Mouse (Mus musculus) midbrain, embryonic 14.5 days (tissue): Measurements from ENCODE around the gene Mroh8. TPM values are rescaled to one million over a fixed set of nuclear protein-coding genes. Genes with fewer than 3 reads are reported as not detected.
"Not testable (repeated sequence)": the region's sequence is repeated elsewhere in the genome, so short reads cannot be mapped to it uniquely, and the experiment has no call there.

Experiments used
- ATAC-seq: fragments of 200-750 bp; cut with Nextera tagmentation; 2 replicates; pipeline ENCODE4 v1.8.0; 2017; ENCODE audit warnings: moderate number of reproducible peaks, moderate library complexity; ENCODE audit not compliant: low FRiP score, low TSS enrichment
- DNase-seq: peaks from one replicate; pipeline ENCODE4 v3.0.0-alpha.2; 2015
- H3K27ac ChIP-seq: fragments of 300-500 bp; sonication (generic); replicated peaks from 2 replicates; pipeline ENCODE4 v1.5.1; 2014; ENCODE audit warnings: mild to moderate bottlenecking, low read depth, low read length, moderate library complexity
- H3K27me3 ChIP-seq: fragments of 300-500 bp; sonication (generic); 2 replicates; pipeline ENCODE4 v1.6.1; 2014; ENCODE audit warnings: low read length, control low read depth, mixed read lengths; ENCODE audit not compliant: control insufficient read depth, insufficient read depth
- H3K36me3 ChIP-seq: fragments of 300-500 bp; sonication (generic); 2 replicates; pipeline ENCODE4 v1.6.1; 2014; ENCODE audit warnings: low read length, control low read depth; ENCODE audit not compliant: control insufficient read depth, insufficient read depth
- H3K4me1 ChIP-seq: fragments of 300-500 bp; sonication (generic); 2 replicates; pipeline ENCODE4 v1.6.1; 2014; ENCODE audit warnings: mild to moderate bottlenecking, antibody characterized with exemption, low read length, control low read depth; ENCODE audit not compliant: control insufficient read depth, insufficient read depth
- H3K4me2 ChIP-seq: fragments of 300-500 bp; sonication (generic); 2 replicates; pipeline ENCODE4 v1.6.1; 2014; ENCODE audit warnings: mild to moderate bottlenecking, low read length, moderate library complexity
- H3K4me3 ChIP-seq: fragments of 300-500 bp; sonication (generic); replicated peaks from 2 replicates; pipeline ENCODE4 v1.5.1; 2014; ENCODE audit warnings: low read depth, low read length
- H3K9ac ChIP-seq: fragments of 300-500 bp; sonication (generic); replicated peaks from 2 replicates; pipeline ENCODE4 v1.6.1; 2014; ENCODE audit warnings: mild to moderate bottlenecking, low read length, moderate library complexity
- H3K9me3 ChIP-seq: fragments of 300-500 bp; sonication (generic); 2 replicates; pipeline ENCODE4 v1.6.1; 2016; ENCODE audit warnings: low read length, control low read depth, mixed read lengths; ENCODE audit not compliant: control insufficient read depth
- WGBS: fragments of 180-500 bp; shearing (Covaris S2); extraction: QIAGEN DNeasy Blood & Tissue Kit; methylation state at CpG from one replicate; pipeline ENCODE4 v1.1.7; 2014; 5-methylcytosine and 5-hydroxymethylcytosine counted together
- polyA plus RNA-seq: library from polyadenylated mRNA; unstranded; fragments of >200 nt; fragmentation: Nextera tagmentation; extraction: Ambion mirVana; gene quantifications from 2 replicates; pipeline ENCODE4 v1.2.1, GENCODE M21; 2014

Gene Mroh8
- polyA plus RNA-seq, 1 experiment from 2014 or later, result 0.33 TPM

GRCm38 (mm10) chr2:157235946-157236345 lies 43.4 kb downstream of the Mroh8 start:
- no peak overlapping the region for H3K4me3 ChIP-seq
- H3K9ac ChIP-seq, result no peak overlapping the region
- no peak overlapping the region for H3K4me2 ChIP-seq
- no peaks in the 10 kb centered on the region for H3K9me3 ChIP-seq
- DNase-seq (no peak), ATAC-seq (no peak)
- H3K36me3 ChIP-seq, result no peaks in the 10 kb centered on the region
- H3K27ac ChIP-seq, result no peak overlapping the region
- H3K27me3 ChIP-seq, result no peaks in the 10 kb centered on the region
- WGBS, result 80% methylated on average over 8 of the region's 8 CpGs
- no peaks in the 10 kb centered on the region for H3K4me1 ChIP-seq

- H3K4me3 ChIP-seq, DNase-seq, H3K27me3 ChIP-seq, H3K4me1 ChIP-seq, H3K9me3 ChIP-seq, H3K27ac ChIP-seq, H3K9ac ChIP-seq, H3K36me3 ChIP-seq, H3K4me2 ChIP-seq, ATAC-seq: not testable (repeated sequence)
- 91% methylated on average over 3 of the region's 3 CpGs for WGBS
Measured at GRCm38 (mm10) chr2:157221916-157222315, 57.4 kb downstream of the Mroh8 start.

- no peaks in the 10 kb centered on the region for H3K27me3 ChIP-seq
- H3K27ac ChIP-seq, result no peak overlapping the region
- no peaks in the 10 kb centered on the region for H3K9me3 ChIP-seq
- no peaks in the 10 kb centered on the region for H3K36me3 ChIP-seq
- no peak overlapping the region for H3K4me3 ChIP-seq
- no peak for DNase-seq
- no peak overlapping the region for H3K4me2 ChIP-seq
- 83% methylated on average over 6 of the region's 6 CpGs for WGBS
- no peak overlapping the region for H3K9ac ChIP-seq
- H3K4me1 ChIP-seq, result no peaks in the 10 kb centered on the region
- no peak for ATAC-seq
Measured at GRCm38 (mm10) chr2:157220108-157220507, 59.2 kb downstream of the Mroh8 start.

- ATAC-seq, result no peak
- no peak for DNase-seq
- H3K4me3 ChIP-seq, result no peak overlapping the region
- no peaks in the 10 kb centered on the region for H3K36me3 ChIP-seq
- no peaks in the 10 kb centered on the region for H3K9me3 ChIP-seq
- H3K9ac ChIP-seq, result no peak overlapping the region
- H3K27me3 ChIP-seq, result no peaks in the 10 kb centered on the region
- H3K4me1 ChIP-seq, result no peaks in the 10 kb centered on the region
- no peak overlapping the region for H3K4me2 ChIP-seq
- 95% methylated on average over 7 of the region's 7 CpGs for WGBS
- no peak overlapping the region for H3K27ac ChIP-seq
Measured at GRCm38 (mm10) chr2:157211731-157212130, 67.6 kb downstream of the Mroh8 start.

GRCm38 (mm10) chr2:157204366-157205218 lies 74.8 kb downstream of the Mroh8 start, which contains the start of gene Rbl1:
TSS of gene Rbl1 (minus strand) at chr2:157204534.
- Histone ChIP-seq H3K27me3 (no peaks in the 10 kb centered on the region), H3K4me3 (peak within 1 kb of the TSS; percentile 81), H3K36me3 (no peaks in the 10 kb centered on the region), H3K9ac (peak within 1 kb of the TSS; percentile 90), H3K4me2 (peak within 1 kb of the TSS; percentile 78), H3K4me1 (peaks cover 4% of the 10 kb centered on the region), H3K27ac (peak within 1 kb of the TSS; percentile 98), H3K9me3 (no peaks in the 10 kb centered on the region)
- peak; percentile 86 for ATAC-seq
- 2% methylated on average over 73 of the region's 73 CpGs for WGBS
- peak; percentile 96 for DNase-seq

GRCm38 (mm10) chr2:157203459-157204365 lies 75.6 kb downstream of the Mroh8 start:
- Histone ChIP-seq H3K4me1 (peaks cover 4% of the 10 kb centered on the region), H3K36me3 (peaks cover 7% of the 10 kb centered on the region), H3K9ac (peak overlapping the region; percentile 90), H3K4me2 (peak overlapping the region; percentile 78), H3K9me3 (no peaks in the 10 kb centered on the region), H3K27ac (peak overlapping the region; percentile 98), H3K27me3 (no peaks in the 10 kb centered on the region), H3K4me3 (peak overlapping the region; percentile 81)
- DNase-seq (peak; percentile 74), ATAC-seq (peak; percentile 77)
- under 1% methylated on average over 49 of the region's 49 CpGs for WGBS

GRCm38 (mm10) chr2:157203026-157203425 lies 76.3 kb downstream of the Mroh8 start:
- DNase-seq (no peak), ATAC-seq (no peak)
- Histone ChIP-seq H3K4me2 (peak overlapping the region; percentile 78), H3K36me3 (peaks cover 8% of the 10 kb centered on the region), H3K4me3 (peak overlapping the region; percentile 81), H3K27me3 (no peaks in the 10 kb centered on the region), H3K9me3 (no peaks in the 10 kb centered on the region), H3K4me1 (peaks cover 4% of the 10 kb centered on the region), H3K27ac (no peak overlapping the region), H3K9ac (no peak overlapping the region)

GRCm38 (mm10) chr2:157202361-157202760 lies 77.0 kb downstream of the Mroh8 start:
- ATAC-seq, result no peak
- H3K27me3 ChIP-seq, result no peaks in the 10 kb centered on the region
- peaks cover 11% of the 10 kb centered on the region for H3K36me3 ChIP-seq
- no peak for DNase-seq
- peaks cover 4% of the 10 kb centered on the region for H3K4me1 ChIP-seq
- 79% methylated on average over 6 of the region's 6 CpGs for WGBS
- no peaks in the 10 kb centered on the region for H3K9me3 ChIP-seq
- H3K27ac ChIP-seq, result no peak overlapping the region
- H3K9ac ChIP-seq, result no peak overlapping the region
- no peak overlapping the region for H3K4me3 ChIP-seq
- H3K4me2 ChIP-seq, result no peak overlapping the region
